Mouse (Mus musculus) ES-Bruce4 (cell line): Measurements from ENCODE around the gene Tsc22d2.

Experiments
- CTCF ChIP-seq: IDR thresholded peaks from one replicate; pipeline ENCODE4 v1.8.1; 2011; ENCODE audit warnings: low read depth, low read length
- POLR2A ChIP-seq: IDR thresholded peaks from one replicate; pipeline ENCODE4 v1.8.1; 2011; ENCODE audit warnings: low read length; ENCODE audit not compliant: insufficient read depth

DNA sequence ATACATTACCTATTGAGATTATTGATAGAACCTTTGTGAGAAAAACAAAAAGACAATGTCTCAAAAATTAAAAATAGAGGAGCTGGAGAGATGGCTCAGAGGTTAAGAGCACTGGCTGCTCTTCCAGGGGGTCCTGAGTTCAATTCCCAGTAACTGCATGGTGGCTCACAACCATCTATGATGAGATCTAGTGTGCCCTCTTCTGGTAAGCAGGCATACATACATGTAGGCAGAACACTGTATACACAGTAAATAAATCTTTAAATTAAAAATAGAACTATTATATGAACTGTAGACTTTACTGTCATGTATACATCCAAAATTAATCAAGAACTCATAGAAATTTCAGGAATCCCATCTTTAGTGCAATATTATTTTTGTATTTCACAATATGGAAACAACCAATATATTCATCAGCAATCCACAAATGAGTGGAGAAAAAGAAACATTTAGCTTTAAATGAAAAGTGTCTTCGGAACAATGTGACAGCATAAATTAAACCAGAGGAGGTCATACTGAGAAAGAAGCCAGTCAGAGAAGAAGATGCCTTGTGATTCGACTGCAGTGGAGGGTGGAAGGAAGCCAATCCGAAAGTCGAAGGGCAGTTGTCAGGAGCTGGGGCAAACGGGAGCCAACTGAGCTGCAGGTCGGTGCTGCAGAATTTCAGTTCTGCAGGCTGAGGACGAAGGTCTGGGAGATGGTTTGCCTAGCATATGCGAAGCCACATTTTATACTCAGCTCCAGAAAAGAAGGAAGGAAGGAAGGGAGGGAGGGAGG is 73.7 kb downstream of the Tsc22d2 start:
- TF ChIP-seq POLR2A: no peak
- TF ChIP-seq CTCF: no peak
